Mouse (Mus musculus): ENCODE data around the gene Stag1.

The Stag1 gene

GRCm38 (mm10) chr9:100603156-100603555 lies 5.6 kb downstream of the Stag1 start:
- no peak for DNase-seq (ENCODE audit: extremely low read depth, insufficient read length, low spot score)

GRCm38 (mm10) chr9:100605522-100605921 lies 7.9 kb downstream of the Stag1 start:
- no peak for DNase-seq (ENCODE audit: extremely low read depth, insufficient read length, low spot score)

DNA sequence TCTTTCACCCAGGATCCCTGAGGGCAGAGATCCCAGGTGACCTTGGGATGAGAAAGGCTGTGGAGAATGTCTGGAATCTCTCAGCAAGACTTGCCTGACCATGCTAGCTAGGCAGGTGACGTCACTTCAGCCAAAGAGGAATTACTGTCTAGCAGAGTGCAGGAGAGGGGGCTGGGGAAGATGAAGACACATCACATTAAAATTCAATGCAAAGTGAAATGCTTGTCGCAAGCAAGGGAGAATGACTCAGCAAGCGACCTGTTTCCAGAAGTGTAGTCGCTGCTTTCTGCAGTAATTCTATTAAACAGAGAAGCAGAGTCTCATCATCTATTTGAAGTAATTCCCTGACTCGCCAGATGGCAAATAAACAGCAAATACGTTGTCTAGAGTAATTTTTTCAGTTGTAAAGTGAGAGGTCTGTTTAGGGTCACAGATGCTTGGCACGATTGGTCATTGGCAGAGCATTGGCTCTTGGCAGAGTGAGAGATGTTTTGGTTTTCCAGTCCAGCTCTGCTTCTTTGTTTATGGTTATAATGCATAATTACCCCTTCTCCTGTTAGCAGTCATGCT lies 8.5 kb downstream of the Stag1 start:
- peak; percentile 74 for DNase-seq (ENCODE audit: extremely low read depth, insufficient read length, low spot score)

DNA sequence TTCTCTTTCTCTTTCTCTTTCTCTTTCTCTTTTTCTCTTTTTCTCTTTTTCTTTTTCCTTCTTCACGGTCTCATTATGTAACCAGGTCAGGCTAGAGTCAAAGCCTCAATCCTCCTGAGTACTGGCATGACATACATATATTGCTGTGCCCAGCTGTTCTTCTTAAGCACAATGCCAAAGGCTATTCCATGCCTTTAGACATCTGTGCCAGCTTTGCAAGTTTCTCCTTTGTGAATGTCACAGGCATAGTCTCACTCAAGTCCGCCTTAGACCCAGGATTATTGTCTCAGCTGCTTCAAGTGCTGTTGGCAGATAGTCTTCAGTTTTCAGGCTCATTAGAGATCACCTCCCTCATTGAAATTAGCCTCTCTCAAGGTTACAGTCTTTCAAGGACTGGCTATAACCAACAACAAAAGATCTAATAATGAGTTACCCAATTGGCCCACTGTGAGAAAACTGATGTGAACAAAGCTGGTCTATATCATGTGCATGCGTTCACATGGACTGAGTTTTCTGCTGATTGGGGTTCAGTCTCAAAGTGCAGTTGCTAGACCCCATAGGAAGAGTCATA lies 16.0 kb downstream of the Stag1 start:
- no peak for DNase-seq (ENCODE audit: extremely low read depth, insufficient read length, low spot score)

- DNase-seq (ENCODE audit: extremely low read depth, insufficient read length, low spot score), result no peak
Observed at GRCm38 (mm10) chr9:100616947-100617346, 19.3 kb downstream of the Stag1 start.

- no peak for DNase-seq (ENCODE audit: extremely low read depth, insufficient read length, low spot score)
Observed at GRCm38 (mm10) chr9:100626258-100626657, 28.7 kb downstream of the Stag1 start.

DNA sequence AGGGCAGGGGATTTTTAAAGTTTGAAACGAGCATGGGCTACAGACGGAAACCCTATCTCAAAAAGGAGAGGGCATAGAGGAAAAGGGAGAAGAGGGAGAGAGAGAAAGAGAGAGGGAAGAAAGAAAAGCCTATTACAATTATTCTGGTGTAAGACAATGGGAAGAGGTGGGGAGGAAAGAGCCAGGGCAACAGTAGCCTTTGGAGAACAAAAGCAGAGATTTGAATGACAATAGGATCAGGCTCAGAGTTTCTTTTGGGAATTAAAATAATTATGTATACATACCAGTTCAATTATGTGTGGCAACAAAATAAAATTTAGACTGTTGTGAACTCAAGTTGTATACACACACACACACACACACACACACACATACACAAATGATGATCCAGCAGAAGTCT lies 43.2 kb downstream of the Stag1 start:
- DNase-seq (ENCODE audit: extremely low read depth, insufficient read length, low spot score), result no peak

DNA sequence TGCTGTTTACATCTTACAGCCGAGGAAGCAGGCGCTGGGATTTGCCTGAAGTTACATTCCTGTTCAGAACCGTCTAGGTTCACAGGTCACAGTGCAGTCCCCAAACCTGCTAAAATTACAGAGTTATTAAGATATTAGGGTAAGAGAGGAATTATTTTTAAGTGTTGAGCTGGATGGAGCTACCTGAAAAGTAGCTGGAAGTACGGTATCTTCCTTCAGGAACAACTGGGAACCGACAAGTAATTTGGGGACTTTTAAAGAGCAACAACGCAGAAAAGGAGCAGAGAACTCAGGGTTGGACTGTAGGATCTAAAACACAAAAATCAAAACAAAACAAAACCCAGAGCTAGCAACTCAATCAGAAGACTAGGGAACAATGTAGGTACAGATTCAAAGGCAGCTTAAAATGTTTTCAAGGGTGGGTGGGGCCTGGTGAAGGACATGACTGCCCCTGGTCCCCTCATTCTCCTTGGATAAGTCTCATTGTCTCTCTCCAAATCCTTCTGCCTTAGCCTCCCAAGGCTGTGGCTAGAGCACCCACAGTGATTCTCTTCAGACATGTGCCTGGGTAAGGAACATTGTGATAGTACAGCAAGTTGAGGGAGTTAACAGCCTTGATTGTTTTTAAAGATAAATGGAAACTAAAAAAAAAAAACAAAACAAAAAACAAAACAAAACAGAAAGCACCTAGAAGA lies 43.9 kb downstream of the Stag1 start:
- no peak for DNase-seq (ENCODE audit: extremely low read depth, insufficient read length, low spot score)

- peak; percentile 66 for DNase-seq (ENCODE audit: extremely low read depth, insufficient read length, low spot score)
Observed at GRCm38 (mm10) chr9:100642186-100642839, 44.7 kb downstream of the Stag1 start.

DNA sequence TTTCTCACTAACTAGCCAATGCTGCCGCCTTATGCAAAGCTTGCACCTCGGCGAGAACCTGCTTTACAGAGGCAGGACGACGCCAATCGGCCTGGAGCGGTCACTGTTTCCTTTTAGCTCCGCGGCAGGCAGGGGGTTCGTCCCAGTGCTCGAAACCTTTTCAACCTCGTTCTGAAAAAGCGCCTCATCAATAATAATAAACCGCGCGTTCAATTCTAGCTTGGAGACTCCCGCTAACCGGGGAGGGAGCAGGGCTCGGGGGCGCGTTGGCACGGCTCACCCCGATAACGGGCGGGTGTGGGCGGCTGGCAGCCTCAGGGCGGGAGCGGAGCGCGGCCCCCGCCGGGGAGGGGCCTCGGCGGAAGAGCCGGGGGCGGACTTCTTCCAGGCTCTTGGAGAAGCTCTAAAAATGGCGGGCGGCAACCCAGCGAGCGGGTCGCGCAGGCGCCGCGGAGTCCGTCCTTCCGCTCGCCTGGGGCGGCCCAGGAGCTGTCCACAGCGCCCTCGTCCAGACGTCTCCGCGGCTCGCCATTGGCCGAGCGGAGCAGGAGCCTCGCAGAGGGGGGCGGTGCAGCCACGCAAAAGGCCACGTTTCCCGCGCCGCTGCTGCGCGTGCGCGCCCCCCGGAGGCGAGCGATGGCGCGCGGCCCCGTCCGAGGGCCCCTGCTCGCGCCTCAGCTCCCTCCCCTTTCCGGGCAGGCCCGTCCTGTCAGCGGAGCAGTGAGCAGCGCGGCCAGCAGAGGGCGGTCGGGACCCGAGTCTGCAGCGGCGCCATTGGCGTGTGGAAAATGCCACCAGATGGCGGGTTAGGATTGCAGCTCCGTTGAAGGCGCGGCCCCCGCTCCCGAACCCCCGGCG lies 45.5 kb downstream of the Stag1 start:
- DNase-seq (ENCODE audit: extremely low read depth, insufficient read length, low spot score), result peak; percentile 99

GRCm38 (mm10) chr9:100644071-100644771 lies 46.6 kb downstream of the Stag1 start:
- peak; percentile 81 for DNase-seq (ENCODE audit: extremely low read depth, insufficient read length, low spot score)

- DNase-seq (ENCODE audit: extremely low read depth, insufficient read length, low spot score), result no peak
Observed at GRCm38 (mm10) chr9:100645026-100645940, 47.7 kb downstream of the Stag1 start.

DNA sequence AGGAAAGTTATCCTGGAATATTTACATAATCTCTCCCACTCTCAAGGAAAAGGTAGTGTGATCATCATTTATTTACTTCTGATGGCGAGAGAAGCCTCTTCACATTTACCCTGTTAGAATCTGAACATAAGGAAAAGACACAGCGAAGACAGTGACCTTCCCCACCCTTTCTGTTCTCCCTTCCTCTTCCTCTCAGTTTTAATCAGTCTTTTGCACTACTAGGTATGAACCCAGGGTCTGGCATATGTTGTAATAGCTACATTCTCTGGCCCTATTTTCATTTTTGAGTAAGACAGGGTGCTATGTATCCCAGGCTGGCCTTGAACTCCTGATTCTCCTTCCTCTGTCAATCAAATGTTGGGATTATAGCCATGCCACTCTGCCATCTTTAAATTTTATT lies 48.7 kb downstream of the Stag1 start:
- no peak for DNase-seq (ENCODE audit: extremely low read depth, insufficient read length, low spot score)

DNA sequence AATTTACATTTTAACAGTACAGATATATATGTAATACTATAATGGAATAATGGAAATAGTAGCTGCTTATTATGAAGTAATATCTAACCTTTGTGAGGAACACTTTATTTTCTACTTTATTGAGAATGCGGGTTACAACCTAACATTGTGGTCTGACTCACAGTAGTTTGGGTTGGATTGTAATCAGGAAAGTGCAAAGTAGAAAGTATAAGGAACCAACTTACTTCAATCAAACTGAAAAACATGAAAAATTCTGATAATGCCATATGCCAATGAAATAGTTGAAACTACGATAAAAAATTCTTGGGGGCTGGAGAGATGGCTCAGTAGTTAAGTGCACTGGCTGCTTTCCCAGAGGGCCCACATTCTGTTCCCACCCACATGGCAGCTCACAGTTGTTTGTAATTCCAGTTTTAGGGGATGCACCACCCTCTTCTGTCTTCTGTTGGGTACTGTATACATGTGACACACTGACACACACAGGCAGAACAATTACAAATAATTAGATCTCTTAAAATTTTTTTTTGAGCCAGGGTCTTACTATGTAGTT lies 50.3 kb downstream of the Stag1 start:
- no peak for DNase-seq (ENCODE audit: extremely low read depth, insufficient read length, low spot score)

DNA sequence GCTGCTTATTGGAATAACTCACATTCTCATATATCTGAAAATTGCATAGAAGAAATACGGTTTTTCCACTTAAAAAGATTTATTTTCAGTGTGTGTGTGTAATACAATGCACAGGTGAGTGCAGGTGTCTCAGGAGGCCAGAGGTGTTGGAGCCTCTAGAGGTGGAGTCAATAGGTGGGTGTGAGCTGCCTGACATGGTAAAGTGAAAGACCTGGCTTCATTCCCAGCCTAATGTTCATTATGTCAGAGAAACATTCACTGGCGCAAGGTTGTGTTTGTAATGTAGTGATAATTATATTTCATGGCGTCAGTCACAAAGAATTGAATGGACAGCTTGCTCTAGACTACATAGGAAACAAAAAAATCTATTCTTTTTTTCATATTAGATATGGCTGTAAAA lies 56.5 kb downstream of the Stag1 start:
- DNase-seq (ENCODE audit: extremely low read depth, insufficient read length, low spot score), result no peak

DNA sequence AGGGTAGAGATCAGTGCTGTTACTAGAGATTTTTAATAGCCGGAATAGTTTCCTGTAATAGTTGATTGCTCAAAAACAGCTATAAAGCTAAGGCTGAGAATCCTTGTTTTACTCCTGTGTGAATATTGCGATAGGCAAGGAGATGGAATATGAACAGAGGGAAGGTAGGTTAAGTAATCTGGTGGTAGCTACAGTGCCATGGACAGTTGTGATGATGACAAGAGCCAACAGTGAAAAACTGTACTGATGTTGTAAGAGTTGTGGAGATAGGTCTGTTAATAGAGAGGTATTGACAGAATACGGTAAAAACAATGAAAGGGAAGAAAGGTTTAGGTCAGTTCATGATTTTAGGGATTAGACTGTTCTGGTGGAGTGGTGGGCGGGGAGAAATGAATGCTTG lies 58.5 kb downstream of the Stag1 start:
- no peak for DNase-seq (ENCODE audit: extremely low read depth, insufficient read length, low spot score)

- DNase-seq (ENCODE audit: extremely low read depth, insufficient read length, low spot score), result no peak
Observed at GRCm38 (mm10) chr9:100660587-100660986, 63.0 kb downstream of the Stag1 start.

DNA sequence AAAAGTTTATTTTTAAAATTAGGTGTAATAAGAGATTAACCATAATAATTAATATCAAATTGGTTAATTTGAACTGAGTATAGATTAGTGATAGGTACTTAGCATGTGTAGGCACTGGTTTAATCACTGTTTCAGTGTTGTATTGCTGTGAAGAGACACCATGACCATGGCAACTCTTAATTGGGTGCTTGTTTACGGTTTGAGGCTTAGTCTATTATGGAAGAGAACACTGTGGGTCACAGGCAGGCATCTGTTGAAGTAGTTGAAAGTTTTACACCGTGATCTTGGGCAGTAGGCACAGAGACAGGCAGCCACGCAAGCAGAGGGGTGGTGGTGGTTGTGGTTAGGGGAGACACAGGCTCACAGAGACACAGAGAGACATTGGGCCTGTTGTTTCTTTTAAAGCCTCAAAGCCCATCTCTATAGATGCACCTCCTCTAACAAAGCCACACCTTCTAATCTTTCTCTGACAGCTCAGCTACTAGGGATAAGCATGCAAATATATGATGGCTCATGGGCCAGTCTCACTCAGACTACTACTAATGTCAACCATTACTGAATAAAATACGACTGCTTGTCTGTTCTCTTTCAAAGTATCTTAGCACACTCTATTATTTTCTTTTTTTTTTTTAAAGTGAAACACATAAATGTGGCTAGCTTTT lies 66.0 kb downstream of the Stag1 start:
- no peak for DNase-seq (ENCODE audit: extremely low read depth, insufficient read length, low spot score)

All from 3134 (cell line).